Mouse (Mus musculus) hindbrain, embryonic 16.5 days (tissue): Measurements from ENCODE around the gene Vps45. TPM values are rescaled to one million over a fixed set of nuclear protein-coding genes. Genes with fewer than 3 reads are reported as not detected.

Experiments
- ATAC-seq: fragments of 200-750 bp; cut with Nextera tagmentation; 2 replicates; pipeline ENCODE4 v1.8.0; 2017; ENCODE audit warnings: moderate TSS enrichment, moderate library complexity
- H3K27ac ChIP-seq: fragments of 300-500 bp; sonication (generic); 2 replicates; pipeline ENCODE4 v1.5.1; 2014; ENCODE audit warnings: low read depth, mild to moderate bottlenecking, control low read depth, low read length, moderate library complexity
- H3K27me3 ChIP-seq: fragments of 300-500 bp; sonication (generic); replicated peaks from 2 replicates; pipeline ENCODE4 v1.6.1; 2014; ENCODE audit warnings: low read length; ENCODE audit not compliant: control insufficient read depth, insufficient read depth
- H3K36me3 ChIP-seq: fragments of 300-500 bp; sonication (generic); 2 replicates; pipeline ENCODE4 v1.6.1; 2014; ENCODE audit warnings: mild to moderate bottlenecking, low read length, moderate library complexity, mixed read lengths; ENCODE audit not compliant: control insufficient read depth, insufficient read depth
- H3K4me1 ChIP-seq: fragments of 300-500 bp; sonication (generic); 2 replicates; pipeline ENCODE4 v1.6.1; 2014; ENCODE audit warnings: low read depth, low read length; ENCODE audit not compliant: control insufficient read depth, insufficient read depth
- H3K4me2 ChIP-seq: fragments of 300-500 bp; sonication (generic); 2 replicates; pipeline ENCODE4 v1.6.1; 2014; ENCODE audit warnings: mild to moderate bottlenecking, low read length, control low read depth, moderate library complexity
- H3K4me3 ChIP-seq: fragments of 300-500 bp; sonication (generic); 2 replicates; pipeline ENCODE4 v1.5.1; 2014; ENCODE audit warnings: mild to moderate bottlenecking, low read length, control low read depth, moderate library complexity
- H3K9ac ChIP-seq: fragments of 300-500 bp; sonication (generic); 2 replicates; pipeline ENCODE4 v1.6.1; 2014; ENCODE audit warnings: low read depth, mild to moderate bottlenecking, control low read depth, low read length, moderate library complexity
- H3K9me3 ChIP-seq: fragments of 300-500 bp; sonication (generic); 2 replicates; pipeline ENCODE4 v1.6.1; 2014; ENCODE audit warnings: mild to moderate bottlenecking, low read length, moderate library complexity; ENCODE audit not compliant: control insufficient read depth
- WGBS: fragments of 180-500 bp; shearing (Covaris S2); extraction: QIAGEN DNeasy Blood & Tissue Kit; methylation state at CpG from one replicate; pipeline ENCODE4 v1.1.7; 2014; 5-methylcytosine and 5-hydroxymethylcytosine counted together
- polyA plus RNA-seq: library from polyadenylated mRNA; unstranded; fragments of >200 nt; fragmentation: Nextera tagmentation; extraction: Ambion mirVana; gene quantifications from 2 replicates; pipeline ENCODE4 v1.2.1, GENCODE M21; 2015

Gene Vps45
- polyA plus RNA-seq, 1 experiment from 2014 or later: 60.8 TPM

DNA sequence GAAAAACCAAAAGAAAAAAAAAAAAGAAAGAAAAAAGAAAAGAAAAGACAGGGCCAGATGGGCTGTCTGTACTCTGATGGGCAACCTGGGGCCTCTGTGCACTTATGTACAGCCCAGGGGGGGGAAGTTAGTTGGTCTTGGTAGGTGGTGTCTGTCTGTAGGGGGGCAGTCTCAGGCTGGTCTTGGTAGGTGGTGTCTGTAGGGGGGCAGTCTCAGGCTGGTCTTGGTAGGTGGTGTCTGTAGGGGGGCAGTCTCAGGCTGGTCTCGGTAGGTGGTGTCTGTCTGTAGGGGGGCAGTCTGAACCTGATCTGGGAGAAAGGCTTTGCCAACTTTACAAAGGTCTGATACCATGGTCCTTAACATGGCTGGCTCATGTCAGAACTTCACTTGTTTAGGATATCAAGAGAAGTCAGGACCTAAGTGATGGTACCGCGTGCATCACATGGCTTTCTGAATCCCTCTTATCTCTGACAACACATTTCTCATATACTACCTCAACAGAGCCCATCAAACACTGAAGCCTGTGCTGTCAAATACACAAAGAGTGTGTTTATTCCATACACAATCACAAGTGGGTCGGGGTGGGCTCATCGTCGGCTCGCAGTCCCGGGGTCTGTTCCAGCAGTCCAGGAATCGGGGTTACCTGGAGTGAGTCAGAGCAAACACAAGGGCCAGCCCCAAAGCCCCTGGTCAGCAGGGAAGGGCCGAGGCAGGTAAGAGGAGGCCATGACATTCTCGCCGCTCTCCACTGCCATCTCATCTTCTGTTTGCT is 58.8 kb downstream of the Vps45 start:
- Histone ChIP-seq H3K36me3 (no peaks in the 10 kb centered on the region), H3K4me2 (no peak overlapping the region), H3K9ac (no peak overlapping the region), H3K27ac (no peak overlapping the region), H3K4me3 (no peak overlapping the region), H3K9me3 (no peaks in the 10 kb centered on the region), H3K4me1 (peaks cover 14% of the 10 kb centered on the region), H3K27me3 (no peaks in the 10 kb centered on the region)
- no peak for ATAC-seq
- 86% methylated on average over 12 of the region's 12 CpGs for WGBS

DNA sequence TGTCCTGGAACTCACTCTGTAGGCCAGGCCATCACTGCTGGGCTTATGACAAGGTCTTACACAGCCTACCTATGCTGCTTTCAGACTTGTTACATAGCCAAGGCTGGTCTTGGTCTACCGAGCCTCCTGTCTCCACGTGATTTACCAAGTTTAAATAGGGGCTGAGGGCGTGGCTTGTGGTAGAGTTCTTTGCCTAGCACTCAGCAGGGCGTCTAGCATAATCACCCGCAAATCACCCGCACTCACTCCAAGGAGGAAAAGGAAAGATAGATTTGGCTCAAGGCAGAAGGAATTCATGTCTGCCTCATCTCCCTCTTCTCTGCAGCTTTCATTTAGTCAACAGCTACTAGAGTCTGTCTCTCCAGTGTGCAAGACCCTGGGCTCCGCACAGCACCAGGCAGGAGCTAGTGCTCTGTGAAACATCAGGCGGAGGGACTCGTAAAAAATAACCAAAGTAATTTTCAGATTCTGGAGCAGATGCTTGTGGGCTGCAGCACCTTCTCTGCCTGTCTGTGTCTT is 61.0 kb downstream of the Vps45 start:
- WGBS: 22% methylated on average over 9 of the region's 9 CpGs
- H3K9ac ChIP-seq: no peak overlapping the region

DNA sequence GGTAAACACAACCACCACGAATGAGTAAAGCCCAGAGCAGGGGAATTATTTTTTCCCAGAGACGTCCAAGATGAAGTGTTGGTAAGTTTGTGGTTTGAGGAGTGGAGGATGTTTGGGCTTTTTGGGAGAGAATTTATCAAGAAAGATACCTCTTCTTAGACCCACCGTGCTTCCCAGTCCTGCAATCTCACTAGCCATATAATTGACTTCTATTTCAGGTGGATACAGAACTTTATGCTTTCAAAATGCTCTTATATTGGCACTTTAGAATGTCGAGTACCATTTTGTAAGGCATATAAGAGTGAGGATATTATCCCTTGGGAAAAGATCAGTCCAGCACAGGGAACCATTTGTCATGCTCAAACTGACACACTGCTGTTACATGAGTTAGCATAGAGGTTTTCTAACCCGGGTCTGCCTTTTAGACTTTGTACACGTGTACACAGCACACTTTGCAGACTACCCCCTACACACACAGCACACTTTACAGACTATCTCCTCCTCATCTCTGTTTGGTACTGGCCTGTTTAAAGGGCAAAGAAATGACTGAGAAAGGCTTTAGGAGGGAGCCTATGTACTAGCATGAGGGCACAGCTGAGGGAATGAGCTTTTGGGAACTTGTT is 61.7 kb downstream of the Vps45 start:
- ATAC-seq: no peak
- Histone ChIP-seq H3K36me3 (peaks cover 5% of the 10 kb centered on the region), H3K4me3 (peak overlapping the region; percentile 83), H3K4me2 (peak overlapping the region; percentile 64), H3K9ac (peak overlapping the region; percentile 96), H3K4me1 (peaks cover 38% of the 10 kb centered on the region), H3K27ac (peak overlapping the region; percentile 97), H3K9me3 (no peaks in the 10 kb centered on the region), H3K27me3 (no peaks in the 10 kb centered on the region)
- WGBS: 2% methylated on average over 6 of the region's 6 CpGs

More for the DNA sequence above, 61.0 kb downstream of the Vps45 start:
- H3K27ac ChIP-seq: no peak overlapping the region
- H3K4me1 ChIP-seq: peaks cover 36% of the 10 kb centered on the region
- no peaks in the 10 kb centered on the region for H3K27me3 ChIP-seq
- H3K36me3 ChIP-seq: no peaks in the 10 kb centered on the region; the same call in 1 of the 2 replicates
- ATAC-seq: no peak
- H3K4me2 ChIP-seq: peak overlapping the region; percentile 64
- 0 out of 2 replicates have a peak overlapping the region, but pooled peaks have one; percentile 3 for H3K4me3 ChIP-seq
- H3K9me3 ChIP-seq: no peaks in the 10 kb centered on the region

DNA sequence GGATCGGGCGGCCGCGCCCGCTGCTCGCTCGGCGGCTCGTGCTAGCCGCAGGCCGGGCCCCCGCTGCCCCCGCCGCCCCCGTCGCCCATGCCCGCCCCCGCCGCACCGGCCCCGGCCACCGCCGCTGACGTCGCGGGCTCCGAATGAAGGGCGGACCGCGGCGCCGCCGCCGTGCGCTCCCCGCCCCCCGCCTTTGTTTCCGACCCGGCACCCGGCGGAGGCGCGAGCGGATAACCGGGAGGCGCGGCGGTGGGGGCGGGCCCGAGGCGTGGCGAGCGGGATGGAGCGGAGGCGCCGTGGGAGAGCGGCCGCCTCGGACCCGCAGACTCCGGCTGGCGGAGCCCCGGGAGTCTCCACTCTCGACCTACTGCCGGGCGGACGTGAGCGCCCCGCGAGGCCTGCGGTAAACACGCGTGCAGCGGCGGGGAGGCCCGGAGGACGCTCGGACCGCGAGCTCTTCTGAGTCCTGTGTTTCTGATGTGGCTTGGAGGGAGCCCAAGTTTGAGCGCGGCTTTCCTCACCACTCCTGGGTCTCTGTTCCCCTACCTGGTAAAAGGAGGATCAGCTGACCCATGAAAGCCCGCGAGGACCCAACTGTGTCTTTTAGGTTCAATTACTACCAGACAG is 62.4 kb downstream of the Vps45 start, which contains the start of gene Plekho1:
Plekho1 (minus strand) TSS at position 200 of the 627 bp plus-strand sequence.
- H3K4me2 ChIP-seq: peak within 1 kb of the TSS; percentile 64

DNA sequence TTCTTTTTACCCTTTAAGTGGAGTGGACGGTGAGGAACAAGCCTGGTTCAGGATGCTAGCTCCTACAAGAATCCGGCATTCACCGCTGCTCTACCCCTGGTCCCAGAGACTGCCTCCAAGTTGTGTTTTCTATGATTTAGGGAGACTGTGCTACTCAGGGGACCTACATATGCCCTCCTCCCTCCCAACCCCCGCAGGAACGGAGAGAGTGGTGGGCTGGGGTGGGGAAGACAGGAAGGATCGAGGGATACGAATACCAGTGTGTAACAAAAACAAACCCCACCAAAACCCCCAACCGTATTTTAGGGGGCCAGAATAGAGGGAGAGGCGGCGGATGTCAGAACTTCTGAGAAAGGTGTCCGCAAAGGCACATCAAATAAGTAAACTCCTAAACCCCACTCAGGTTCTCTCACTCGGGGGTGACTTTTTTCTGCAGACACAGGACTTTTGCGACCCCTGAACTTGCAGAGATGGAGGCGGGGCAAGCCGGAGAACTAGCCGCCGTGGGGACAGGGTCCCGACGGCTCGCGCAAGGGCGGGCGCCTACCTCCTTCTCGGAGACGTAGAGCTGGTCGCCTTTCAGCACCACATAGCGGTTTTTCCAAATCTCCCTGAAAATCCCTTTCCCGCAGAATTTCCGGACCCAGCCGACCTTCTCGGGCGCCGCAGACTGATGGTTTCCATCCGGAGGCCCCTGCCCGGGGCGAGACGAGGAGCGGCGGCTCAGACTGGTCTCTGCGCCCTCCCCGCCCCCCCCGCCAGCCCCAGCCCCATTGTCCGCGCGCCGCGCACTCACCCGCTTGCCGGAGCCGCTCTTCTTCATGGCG is 63.1 kb downstream of the Vps45 start:
- Histone ChIP-seq H3K9ac (peak overlapping the region; percentile 96), H3K9me3 (no peaks in the 10 kb centered on the region), H3K4me1 (peaks cover 38% of the 10 kb centered on the region), H3K4me3 (peak overlapping the region; percentile 83), H3K36me3 (peaks cover 17% of the 10 kb centered on the region), H3K27me3 (no peaks in the 10 kb centered on the region), H3K4me2 (peak overlapping the region; percentile 64), H3K27ac (peak overlapping the region; percentile 97)
- peak; percentile 67 for ATAC-seq
- WGBS: under 1% methylated on average over 50 of the region's 51 CpGs

More for the DNA sequence above, 62.4 kb downstream of the Vps45 start, which contains the start of gene Plekho1:
- Histone ChIP-seq H3K4me3 (peak within 1 kb of the TSS; percentile 83), H3K4me1 (peaks cover 38% of the 10 kb centered on the region), H3K27ac (peak within 1 kb of the TSS; percentile 97), H3K9me3 (no peaks in the 10 kb centered on the region), H3K27me3 (no peaks in the 10 kb centered on the region), H3K9ac (peak within 1 kb of the TSS; percentile 96), H3K36me3 (peaks cover 10% of the 10 kb centered on the region)
- 1% methylated on average over 64 of the region's 84 CpGs for WGBS
- ATAC-seq: peak; percentile 68

DNA sequence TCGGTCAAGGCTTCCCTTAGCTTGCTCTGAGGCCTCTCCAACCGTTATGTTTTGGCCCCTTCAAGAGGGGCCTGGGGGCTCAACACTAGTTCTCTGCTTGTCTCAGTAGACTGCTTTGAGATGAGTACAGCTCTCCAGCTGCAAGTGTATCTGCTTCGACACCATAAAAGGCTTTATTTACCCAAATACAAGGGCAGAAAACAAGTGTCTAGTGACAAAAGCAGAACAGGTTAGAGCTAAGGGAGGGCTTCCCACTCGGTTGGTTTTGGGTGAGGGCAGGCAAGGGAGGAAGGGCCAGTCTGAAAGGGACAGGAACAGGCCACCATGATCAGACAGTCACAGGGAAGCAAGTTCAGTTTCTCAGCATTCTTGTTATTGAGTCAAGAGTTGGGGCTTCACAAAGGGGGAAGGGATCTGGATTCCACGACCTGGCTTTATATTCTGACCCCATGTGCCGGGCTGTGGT is 63.9 kb downstream of the Vps45 start:
- ATAC-seq: no peak

DNA sequence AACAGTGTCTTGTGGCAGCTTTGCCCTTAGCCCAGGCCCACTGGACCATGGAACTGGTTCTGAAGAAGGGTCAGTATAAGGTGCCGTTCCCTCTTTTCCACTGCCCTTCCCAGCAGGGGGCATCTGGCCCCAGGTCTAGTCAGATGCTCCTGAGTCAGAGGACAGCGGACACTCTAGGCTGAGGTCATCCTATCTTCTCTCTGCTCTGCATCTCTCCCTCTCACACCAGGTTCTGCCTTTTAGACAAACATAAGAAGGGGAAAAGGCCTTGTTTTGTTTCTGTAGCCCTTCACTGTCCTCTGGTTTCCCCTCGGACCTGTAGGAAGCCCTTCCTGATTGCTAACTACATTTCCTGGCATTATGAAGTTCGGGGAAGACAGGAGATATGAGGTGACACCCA is 64.4 kb downstream of the Vps45 start:
- Histone ChIP-seq H3K9ac (peak overlapping the region; percentile 96), H3K4me2 (peak overlapping the region; percentile 64), H3K9me3 (no peaks in the 10 kb centered on the region), H3K4me3 (peak overlapping the region; percentile 83), H3K27ac (peak overlapping the region; percentile 97), H3K27me3 (no peaks in the 10 kb centered on the region), H3K36me3 (peaks cover 30% of the 10 kb centered on the region), H3K4me1 (peaks cover 38% of the 10 kb centered on the region)
- WGBS: 18% methylated on average over 4 of the region's 4 CpGs
- ATAC-seq: no peak

More for the DNA sequence above, 63.9 kb downstream of the Vps45 start:
- Histone ChIP-seq H3K27ac (peak overlapping the region; percentile 97), H3K4me2 (peak overlapping the region; percentile 64), H3K27me3 (no peaks in the 10 kb centered on the region), H3K36me3 (peaks cover 25% of the 10 kb centered on the region), H3K4me1 (peaks cover 38% of the 10 kb centered on the region), H3K9me3 (no peaks in the 10 kb centered on the region), H3K4me3 (peak overlapping the region; percentile 83), H3K9ac (peak overlapping the region; percentile 96)
- 2% methylated on average over 6 of the region's 6 CpGs for WGBS

DNA sequence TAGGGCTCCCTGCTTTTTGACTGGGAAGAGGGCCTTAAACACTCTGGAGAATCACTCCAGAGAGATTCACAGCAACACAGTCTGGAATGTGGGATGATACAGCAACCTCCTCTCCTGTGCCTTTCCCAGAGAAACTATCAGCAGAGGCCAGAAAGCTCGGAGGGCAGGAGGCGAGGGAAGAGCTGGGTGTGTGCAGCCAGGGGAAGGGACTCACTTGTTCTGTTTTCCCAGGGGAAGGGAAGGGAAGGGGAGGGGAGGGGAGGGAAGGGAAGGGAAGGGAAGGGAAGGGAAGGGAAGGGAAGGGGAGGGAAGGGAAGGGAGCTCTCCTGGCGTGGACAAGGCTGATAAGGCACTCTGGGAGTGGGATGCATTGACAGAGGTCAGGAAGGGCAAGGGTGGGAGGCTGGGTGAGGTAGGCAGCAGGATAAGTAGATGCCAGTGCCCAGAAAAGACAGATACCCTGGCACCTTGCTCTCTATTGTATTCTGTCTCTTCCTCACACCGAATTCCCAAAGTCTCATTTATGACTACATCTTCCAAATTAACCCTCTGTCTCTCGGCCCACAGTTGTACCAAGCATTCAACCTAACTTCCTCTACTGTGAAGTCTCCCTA is 65.2 kb downstream of the Vps45 start:
- H3K27me3 ChIP-seq: no peaks in the 10 kb centered on the region
- H3K27ac ChIP-seq: peak overlapping the region; percentile 97; the same call in 1 of the 2 replicates
- no peak for ATAC-seq

More for the DNA sequence above, 65.2 kb downstream of the Vps45 start:
- Histone ChIP-seq H3K9me3 (no peaks in the 10 kb centered on the region), H3K4me1 (peaks cover 38% of the 10 kb centered on the region), H3K4me3 (peak overlapping the region; percentile 83), H3K36me3 (peaks cover 36% of the 10 kb centered on the region), H3K4me2 (peak overlapping the region; percentile 64), H3K9ac (peak overlapping the region; percentile 96)
- WGBS: 20% methylated on average over 5 of the region's 5 CpGs
